Mouse (Mus musculus) spleen, adult 2 months (tissue): ENCODE data around the gene Apobec3.

ENCODE experiments used
- CTCF ChIP-seq: fragments of 200-500 bp; IDR thresholded peaks from 2 replicates; pipeline ENCODE4 v1.5.1; 2011; ENCODE audit warnings: mild to moderate bottlenecking, inconsistent platforms; ENCODE audit not compliant: insufficient read depth, insufficient read length, insufficient replicate concordance; ENCODE audit errors: extremely low read depth
- POLR2A ChIP-seq: fragments of 200-500 bp; IDR thresholded peaks from 2 replicates; pipeline ENCODE4 v1.6.1; 2011; ENCODE audit warnings: low read depth, low read length, inconsistent platforms

- TF ChIP-seq POLR2A (no peak), CTCF (no peak)
Observed at GRCm38 (mm10) chr15:79931496-79932141, 40.2 kb downstream of the Apobec3 start.
